In the genomic region with DNA sequence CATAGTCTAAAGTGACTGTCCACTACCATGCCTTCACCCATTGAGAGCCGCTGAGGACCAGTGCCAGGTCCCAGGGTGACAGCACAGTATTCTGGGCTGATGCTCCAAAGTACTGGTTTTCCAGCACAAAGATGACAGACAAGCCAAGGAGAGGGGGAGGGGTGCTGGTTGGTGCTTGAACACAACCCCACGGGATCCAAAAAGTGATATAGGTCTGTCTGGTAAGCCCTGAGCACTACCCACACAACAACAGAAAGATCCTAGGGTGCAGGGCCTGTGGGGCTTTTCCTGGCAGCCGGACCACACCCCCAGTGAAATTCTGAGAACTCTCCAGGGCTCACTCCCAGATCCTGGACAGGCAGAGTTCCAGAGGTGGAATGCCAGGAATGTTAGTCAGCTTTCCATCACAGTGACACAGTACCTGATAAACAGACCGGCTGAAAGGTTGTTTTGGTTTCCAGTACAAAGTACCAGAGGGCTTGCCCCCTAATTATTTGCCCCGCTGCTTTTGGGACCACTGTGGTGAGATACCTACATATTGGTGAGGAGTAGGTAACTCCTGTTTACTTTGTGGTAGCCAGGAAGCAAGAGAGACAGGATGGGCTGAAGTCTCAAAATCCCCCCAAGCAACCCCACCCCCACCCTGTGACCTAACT, we compare ENCODE assay signal across 7 mouse cellular contexts. TPM values are rescaled to one million over a fixed set of nuclear protein-coding genes. Genes with fewer than 3 reads are reported as not detected.
DNase-seq lines count a peak whose midpoint lies in the region; ATAC-seq and TF ChIP-seq lines count a peak whose summit lies in the region.

No protein-coding gene starts in this region.

- no peak overlapping the region for H3K4me3 ChIP-seq in intestine, embryonic 15.5 days (replicated peaks)
- no peak overlapping the region for H3K4me3 ChIP-seq in lung, adult 2 months (replicated peaks; ENCODE audit: extremely low read depth, low read depth, low read length)

- no peak for ATAC-seq in intestine, embryonic 15.5 days

- no peak for TF ChIP-seq CTCF in lung, adult 2 months (IDR thresholded peaks at IDR 0.05; ENCODE audit: insufficient read depth, low read length)

- no peaks in the 10 kb centered on the region for H3K9me3 ChIP-seq in intestine, embryonic 15.5 days

- peaks cover 40% of the 10 kb centered on the region for H3K4me1 ChIP-seq in intestine, embryonic 15.5 days (replicated peaks)
- H3K4me1 ChIP-seq in lung, adult 2 months (ENCODE audit: control insufficient read depth, insufficient read depth, low read length) = peaks cover 32% of the 10 kb centered on the region

- peaks cover 11% of the 10 kb centered on the region for H3K36me3 ChIP-seq in intestine, embryonic 15.5 days

- H3K27me3 ChIP-seq in intestine, embryonic 15.5 days (replicated peaks) = no peaks in the 10 kb centered on the region

- H3K27ac ChIP-seq in intestine, embryonic 15.5 days = peak overlapping the region; percentile 68

- TF ChIP-seq POLR2A in lung, adult 2 months (IDR thresholded peaks at IDR 0.05; ENCODE audit: borderline replicate concordance, extremely low read depth, low read depth, low read length) = no peak

- H3K4me2 ChIP-seq in intestine, embryonic 15.5 days (replicated peaks) = no peak overlapping the region

- no peak overlapping the region for H3K9ac ChIP-seq in intestine, embryonic 15.5 days

- peak; percentile 36 for DNase-seq in ovary, postnatal 36 days (ENCODE audit: low spot score)
- DNase-seq in ovary, postnatal 14 days (ENCODE audit: low spot score) = no peak
- DNase-seq in embryo, embryonic 9.5 days (ENCODE audit: extremely low spot score) = peak; percentile 61
- DNase-seq in lung, adult 2 months = peak; percentile 68
- DNase-seq in spleen, adult 12 weeks (ENCODE audit: low spot score) = no peak
- DNase-seq in layer of hippocampus, postnatal 25 days (ENCODE audit: extremely low spot score in 1 of 2, low spot score in 1 of 2) = no peak

- WGBS in intestine, embryonic 15.5 days = 17% methylated on average over 5 of the region's 5 CpGs
- 16% methylated on average over 5 of the region's 5 CpGs for WGBS in lung, adult 2 months

RNA-seq across cellular contexts. Expression of a gene that starts 5.5 kb away (rescaled TPM):
- polyA plus RNA-seq in intestine, embryonic 15.5 days (2015; fragmentation: Nextera tagmentation; extraction: Ambion mirVana) = 53.8 and 54.5 TPM in 2 replicates
- 55.0 and 97.1 TPM in 2 replicates for polyA plus RNA-seq in lung, adult 2 months (2012; rRNA removed)
- 10 to 100 TPM; 30.3 to 38.9 TPM for total RNA-seq in layer of hippocampus, postnatal 25 days (2021)

RNA-seq across cellular contexts. Expression of a gene that starts 48.0 kb away (rescaled TPM):
- 97.9 and 131 TPM in 2 replicates for polyA plus RNA-seq in intestine, embryonic 15.5 days (2015; fragmentation: Nextera tagmentation; extraction: Ambion mirVana)
- 34.1 and 37.5 TPM in 2 replicates for polyA plus RNA-seq in lung, adult 2 months (2012; rRNA removed)
- total RNA-seq in layer of hippocampus, postnatal 25 days (2021) = 10 to 100 TPM; 18.0 to 28.1 TPM

RNA-seq across cellular contexts. Expression of a gene that starts 48.4 kb away (rescaled TPM):
- polyA plus RNA-seq in intestine, embryonic 15.5 days (2015; fragmentation: Nextera tagmentation; extraction: Ambion mirVana) = 12.7 and 14.0 TPM in 2 replicates
- 16.4 and 16.7 TPM in 2 replicates for polyA plus RNA-seq in lung, adult 2 months (2012; rRNA removed)
- 10 to 100 TPM; 12.7 to 16.9 TPM for total RNA-seq in layer of hippocampus, postnatal 25 days (2021)

Comparison
In these comparisons a context has a peak if more than half of its experiments do, and no peak if none do; other contexts are left out.
1. DNase-seq: peak in ovary, postnatal 36 days (single experiment), embryo, embryonic 9.5 days (single experiment) and lung, adult 2 months (single experiment); none in ovary, postnatal 14 days (single experiment), spleen, adult 12 weeks (single experiment) and layer of hippocampus, postnatal 25 days (0 of 2).